In genomic region chr6:120871286-120871685, GRCm38 (mm10) we compare ENCODE assay signal across 14 mouse cellular contexts.
"Had no signal": no experiment of that assay in that cellular context is flagged by ENCODE, and none has a peak within 500 bp of the region (broad histone marks: within the 10 kb centered on the region; RNA-seq: fewer than 3 reads in every experiment).

No protein-coding gene starts in this region.

- DNase-seq: lung, embryonic 14.5 days; lung, postnatal 10 days; lung, postnatal 4 days; midbrain, embryonic 14.5 days; right cerebral cortex, postnatal 14 days; thymus, adult 2 months; thymus, postnatal 25 days; thymus, postnatal 4 days had no signal

- H3K9me3 ChIP-seq: midbrain, embryonic 10.5 days; midbrain, embryonic 12.5 days; neural tube, embryonic 12.5 days; stomach, embryonic 15.5 days had no signal

- H3K27me3 ChIP-seq: midbrain, embryonic 12.5 days; neural tube, embryonic 12.5 days; stomach, embryonic 15.5 days had no signal

- ATAC-seq: midbrain, embryonic 16.5 days had no signal

- H3K9ac ChIP-seq: lung, embryonic 14.5 days; midbrain, embryonic 12.5 days; neural tube, embryonic 12.5 days; stomach, embryonic 15.5 days had no signal

- H3K4me1 ChIP-seq: midbrain, embryonic 10.5 days; midbrain, embryonic 12.5 days; neural tube, embryonic 12.5 days; stomach, embryonic 15.5 days had no signal

- H3K4me3 ChIP-seq: midbrain, embryonic 10.5 days; midbrain, embryonic 12.5 days; neural tube, embryonic 12.5 days; stomach, embryonic 15.5 days had no signal

- H3K27ac ChIP-seq: midbrain, embryonic 10.5 days; midbrain, embryonic 12.5 days; neural tube, embryonic 12.5 days; stomach, embryonic 15.5 days; stomach, postnatal 0 days had no signal

- H3K4me2 ChIP-seq: lung, embryonic 14.5 days; midbrain, embryonic 12.5 days; neural tube, embryonic 12.5 days; stomach, embryonic 15.5 days had no signal
